Mouse (Mus musculus) neural tube, embryonic 13.5 days (tissue): ENCODE measurements around the gene Rrp15. TPM values are rescaled to one million over a fixed set of nuclear protein-coding genes. Genes with fewer than 3 reads are reported as not detected.

Experiments
- ATAC-seq: fragments of 200-750 bp; cut with Nextera tagmentation; 2 replicates; pipeline ENCODE4 v1.8.0; 2017; ENCODE audit warnings: low read depth, mild to moderate bottlenecking, moderate TSS enrichment, moderate library complexity
- H3K27ac ChIP-seq: fragments of 300-500 bp; sonication (generic); replicated peaks from 2 replicates; pipeline ENCODE4 v1.5.1; 2015; ENCODE audit warnings: moderate library complexity, mild to moderate bottlenecking, inconsistent platforms
- H3K27me3 ChIP-seq: fragments of 300-500 bp; sonication (generic); 2 replicates; pipeline ENCODE4 v1.6.1; 2015; ENCODE audit warnings: mild to moderate bottlenecking, inconsistent platforms
- H3K36me3 ChIP-seq: fragments of 300-500 bp; sonication (generic); 2 replicates; pipeline ENCODE4 v1.6.1; 2015; ENCODE audit warnings: mild to moderate bottlenecking, inconsistent platforms
- H3K4me1 ChIP-seq: fragments of 300-500 bp; sonication (generic); replicated peaks from 2 replicates; pipeline ENCODE4 v1.6.1; 2015; ENCODE audit warnings: inconsistent platforms
- H3K4me2 ChIP-seq: fragments of 300-500 bp; sonication (generic); 2 replicates; pipeline ENCODE4 v1.6.1; 2015; ENCODE audit warnings: inconsistent platforms, mild to moderate bottlenecking, moderate library complexity
- H3K4me3 ChIP-seq: fragments of 300-500 bp; sonication (generic); 2 replicates; pipeline ENCODE4 v1.5.1; 2015; ENCODE audit warnings: mild to moderate bottlenecking, inconsistent platforms
- H3K9ac ChIP-seq: fragments of 300-500 bp; sonication (generic); 2 replicates; pipeline ENCODE4 v1.6.1; 2015; ENCODE audit warnings: moderate library complexity, mild to moderate bottlenecking, inconsistent platforms
- H3K9me3 ChIP-seq: fragments of 300-500 bp; sonication (generic); 2 replicates; pipeline ENCODE4 v1.6.1; 2016; ENCODE audit warnings: inconsistent platforms
- WGBS: fragments of 180-500 bp; shearing (Covaris S2); methylation state at CpG from one replicate; pipeline ENCODE4 v1.1.7; 2015; 5-methylcytosine and 5-hydroxymethylcytosine counted together
- polyA plus RNA-seq: library from polyadenylated mRNA; unstranded; fragments of >200 nt; fragmentation: Nextera tagmentation; extraction: Ambion mirVana; gene quantifications from 2 replicates; pipeline ENCODE4 v1.2.1, GENCODE M21; 2015

The Rrp15 gene
- polyA plus RNA-seq, 1 experiment from 2014 or later = 36.2 TPM

DNA sequence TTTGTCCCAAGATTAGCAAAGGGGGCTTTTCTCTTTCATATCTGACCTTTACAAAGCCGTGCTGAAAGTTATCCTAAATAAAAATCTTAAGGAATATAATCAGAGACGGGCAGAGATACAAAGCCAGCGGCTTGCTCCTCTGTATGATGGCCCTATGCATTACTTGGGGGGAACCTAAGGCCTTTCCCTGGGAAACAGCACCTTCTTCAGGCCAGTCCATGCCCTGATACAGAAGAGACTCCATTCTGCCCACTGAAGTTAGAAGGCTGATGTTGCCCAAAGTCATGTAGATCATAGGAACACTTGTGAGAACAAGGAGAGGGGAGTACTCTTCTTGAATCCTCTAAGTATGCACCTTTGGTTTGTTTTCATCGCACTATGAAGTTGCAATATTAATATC lies 56.8 kb downstream of the Rrp15 start:
- Histone ChIP-seq H3K4me3 (no peak overlapping the region), H3K36me3 (no peaks in the 10 kb centered on the region), H3K9ac (no peak overlapping the region), H3K27ac (no peak overlapping the region), H3K27me3 (no peaks in the 10 kb centered on the region), H3K9me3 (no peaks in the 10 kb centered on the region), H3K4me2 (no peak overlapping the region), H3K4me1 (0 out of 2 replicates have a peak, but pooled peaks cover 2% of the 10 kb centered on the region)
- ATAC-seq = no peak
- 93% methylated on average over 4 of the region's 4 CpGs for WGBS

DNA sequence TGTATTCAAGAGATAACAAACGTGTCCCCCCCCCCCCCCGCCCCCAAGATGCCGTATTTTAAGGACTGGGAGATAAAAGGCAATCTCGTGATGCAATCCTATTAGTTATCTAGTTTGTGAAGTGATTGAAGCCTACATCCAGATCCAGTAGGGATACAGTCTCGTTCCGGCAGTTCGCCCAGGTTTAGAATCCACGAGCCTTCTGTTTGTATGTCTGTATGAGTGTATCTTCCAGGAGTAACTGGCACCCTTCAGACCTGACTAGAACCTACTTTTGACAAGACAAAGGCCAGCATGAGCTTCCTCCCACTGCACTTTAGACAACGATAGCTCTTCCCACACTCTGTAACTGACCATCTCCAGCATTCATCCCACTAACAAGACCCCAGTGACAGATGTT lies 57.5 kb downstream of the Rrp15 start:
- Histone ChIP-seq H3K27ac (no peak overlapping the region), H3K4me1 (0 out of 2 replicates have a peak, but pooled peaks cover 6% of the 10 kb centered on the region), H3K9me3 (no peaks in the 10 kb centered on the region), H3K36me3 (no peaks in the 10 kb centered on the region), H3K4me2 (no peak overlapping the region), H3K4me3 (no peak overlapping the region), H3K27me3 (no peaks in the 10 kb centered on the region), H3K9ac (no peak overlapping the region)
- WGBS = 86% methylated on average over 9 of the region's 9 CpGs
- no peak for ATAC-seq

DNA sequence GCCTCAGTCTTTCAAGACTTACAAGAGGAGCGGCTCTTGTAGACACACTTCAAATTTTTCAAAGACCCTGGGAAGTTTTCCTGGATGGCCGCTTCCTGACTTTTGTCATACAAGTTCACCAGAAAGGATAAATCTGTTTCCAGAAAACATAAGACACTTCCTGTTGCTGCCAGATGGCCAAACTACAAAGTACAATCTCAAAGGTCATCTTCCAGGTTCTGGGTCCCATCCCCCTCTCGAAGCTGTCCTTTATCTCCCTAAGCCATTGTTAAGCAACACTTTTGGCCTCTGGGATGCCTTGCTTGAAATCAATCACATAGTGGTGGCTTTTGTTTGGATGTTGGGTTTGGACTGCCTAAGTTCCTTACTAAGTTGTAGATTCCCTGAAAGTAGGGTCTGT lies 65.1 kb downstream of the Rrp15 start:
- no peak overlapping the region for H3K9ac ChIP-seq
- no peak overlapping the region for H3K4me3 ChIP-seq
- no peak for ATAC-seq
- no peaks in the 10 kb centered on the region for H3K36me3 ChIP-seq
- no peak overlapping the region for H3K27ac ChIP-seq
- no peaks in the 10 kb centered on the region for H3K27me3 ChIP-seq
- WGBS = 79% methylated on average over 3 of the region's 3 CpGs
- H3K4me2 ChIP-seq = no peak overlapping the region
- H3K4me1 ChIP-seq = peaks cover 25% of the 10 kb centered on the region
- no peaks in the 10 kb centered on the region for H3K9me3 ChIP-seq

DNA sequence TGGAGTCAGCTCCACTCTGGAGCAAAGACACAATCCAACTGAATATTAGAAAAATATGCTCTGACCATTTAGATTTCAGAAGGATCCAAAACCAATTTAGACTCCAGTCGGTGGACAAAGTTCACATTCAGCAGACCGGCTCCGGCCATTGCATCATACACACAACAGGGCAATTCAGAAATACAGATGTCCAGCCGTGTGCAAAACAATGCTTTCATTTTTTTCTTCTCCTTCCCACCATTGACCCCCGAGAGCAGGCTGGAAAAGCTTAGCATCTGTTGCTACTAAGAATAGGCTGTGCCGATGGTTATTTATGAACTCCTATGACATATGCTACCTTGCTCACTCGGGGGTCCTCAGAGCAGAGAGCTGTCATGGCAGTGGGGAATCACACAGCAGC lies 66.6 kb downstream of the Rrp15 start:
- WGBS = 29% methylated on average over 7 of the region's 7 CpGs
- Histone ChIP-seq H3K9ac (no peak overlapping the region), H3K9me3 (no peaks in the 10 kb centered on the region), H3K36me3 (no peaks in the 10 kb centered on the region), H3K27me3 (no peaks in the 10 kb centered on the region), H3K4me1 (peaks cover 25% of the 10 kb centered on the region), H3K4me2 (no peak overlapping the region), H3K4me3 (no peak overlapping the region), H3K27ac (no peak overlapping the region)
- no peak for ATAC-seq

DNA sequence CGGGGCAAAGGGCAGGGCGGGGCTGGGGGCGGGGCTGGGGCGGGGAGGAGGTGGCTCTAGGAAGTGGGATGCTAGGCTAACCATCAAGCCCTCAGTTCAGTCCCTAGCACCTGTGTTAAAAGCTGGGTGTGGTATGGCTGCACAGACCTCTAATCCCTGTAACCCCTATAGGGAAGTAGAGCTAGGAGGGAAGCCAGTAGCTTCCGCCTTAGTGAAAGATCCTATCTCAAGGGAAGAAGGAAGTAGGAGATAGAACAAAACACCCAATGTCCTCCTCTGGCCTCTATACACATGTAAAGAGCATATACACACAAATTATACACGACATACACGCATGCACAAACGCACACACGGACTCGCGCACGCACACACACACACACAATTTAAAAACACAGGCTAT lies 71.5 kb downstream of the Rrp15 start:
- H3K27me3 ChIP-seq = no peaks in the 10 kb centered on the region
- no peak for ATAC-seq
- H3K4me2 ChIP-seq = no peak overlapping the region
- peaks cover 31% of the 10 kb centered on the region for H3K4me1 ChIP-seq
- H3K27ac ChIP-seq = no peak overlapping the region
- no peaks in the 10 kb centered on the region for H3K36me3 ChIP-seq
- no peaks in the 10 kb centered on the region for H3K9me3 ChIP-seq
- 85% methylated on average over 12 of the region's 12 CpGs for WGBS
- no peak overlapping the region for H3K4me3 ChIP-seq
- no peak overlapping the region for H3K9ac ChIP-seq

DNA sequence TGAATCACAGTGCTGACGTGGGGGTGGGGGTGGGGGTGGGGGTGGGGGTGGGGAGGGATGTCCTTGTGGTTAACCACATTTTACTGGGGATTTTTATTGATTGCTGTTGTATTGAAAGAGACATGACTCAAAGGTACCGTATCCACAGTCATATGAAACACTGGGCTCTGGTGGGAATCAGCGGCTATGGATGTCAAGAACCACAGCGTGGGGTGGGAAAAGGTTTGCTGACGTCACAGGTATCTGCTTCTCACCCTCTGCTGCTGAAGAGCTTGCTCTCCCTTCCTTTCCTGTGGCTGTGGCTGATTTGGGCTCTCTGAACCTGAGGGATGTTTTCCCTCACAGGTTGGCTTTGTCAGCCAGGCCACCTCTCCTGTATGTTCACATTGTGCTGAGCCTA lies 73.0 kb downstream of the Rrp15 start:
- Histone ChIP-seq H3K36me3 (no peaks in the 10 kb centered on the region), H3K9me3 (no peaks in the 10 kb centered on the region), H3K27ac (no peak overlapping the region), H3K4me1 (peaks cover 30% of the 10 kb centered on the region), H3K4me2 (no peak overlapping the region), H3K9ac (no peak overlapping the region), H3K27me3 (no peaks in the 10 kb centered on the region), H3K4me3 (no peak overlapping the region)
- no peak for ATAC-seq
- 65% methylated on average over 5 of the region's 5 CpGs for WGBS

DNA sequence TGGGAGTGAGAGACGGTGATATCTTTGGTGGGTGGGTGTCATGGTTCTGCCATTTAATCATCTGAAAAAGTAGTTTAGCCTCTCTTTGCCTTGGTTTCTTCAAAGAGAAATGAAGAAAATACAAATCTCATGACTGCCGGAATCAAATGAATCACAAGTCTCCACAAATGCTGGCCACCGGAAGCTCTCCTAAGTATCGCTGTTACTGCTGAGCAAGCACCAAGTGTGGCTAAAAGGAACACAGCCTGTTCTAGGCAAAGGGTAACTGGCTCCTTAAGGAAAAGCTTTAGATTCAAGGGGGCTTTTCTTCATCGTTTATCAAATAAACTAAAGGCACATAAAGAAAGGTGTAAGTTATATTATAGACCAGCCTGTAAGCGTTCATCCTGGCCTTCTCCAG lies 73.9 kb downstream of the Rrp15 start:
- Histone ChIP-seq H3K36me3 (no peaks in the 10 kb centered on the region), H3K27me3 (no peaks in the 10 kb centered on the region), H3K9me3 (no peaks in the 10 kb centered on the region), H3K4me3 (no peak overlapping the region), H3K9ac (no peak overlapping the region), H3K4me2 (no peak overlapping the region), H3K27ac (no peak overlapping the region), H3K4me1 (peaks cover 25% of the 10 kb centered on the region)
- no peak for ATAC-seq
- WGBS = 75% methylated on average over 6 of the region's 6 CpGs

DNA sequence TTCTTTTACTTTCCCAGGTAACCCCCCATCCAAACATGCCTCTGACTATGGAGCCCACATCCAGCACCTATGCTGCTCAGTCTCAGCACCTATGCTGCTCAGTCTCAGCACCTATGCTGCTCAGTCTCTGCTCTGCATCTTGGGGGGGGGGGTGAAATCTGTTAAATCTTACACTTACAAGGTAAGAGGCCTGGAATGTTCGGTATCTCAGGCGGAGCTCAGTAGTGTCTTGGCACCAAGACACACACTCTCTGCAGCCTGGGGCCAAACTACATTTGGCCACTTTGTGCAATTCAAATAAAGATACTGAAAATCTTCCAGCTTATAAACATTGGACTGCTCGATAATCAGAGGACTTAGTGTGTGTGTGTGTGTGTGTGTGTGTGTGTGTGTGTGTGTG lies 74.5 kb downstream of the Rrp15 start:
- H3K4me1 ChIP-seq = peaks cover 20% of the 10 kb centered on the region
- WGBS = 88% methylated on average over 3 of the region's 3 CpGs
- H3K27ac ChIP-seq = no peak overlapping the region
- H3K36me3 ChIP-seq = no peaks in the 10 kb centered on the region
- ATAC-seq = no peak
- H3K27me3 ChIP-seq = no peaks in the 10 kb centered on the region
- H3K4me2 ChIP-seq = no peak overlapping the region
- no peaks in the 10 kb centered on the region for H3K9me3 ChIP-seq
- no peak overlapping the region for H3K9ac ChIP-seq
- no peak overlapping the region for H3K4me3 ChIP-seq

DNA sequence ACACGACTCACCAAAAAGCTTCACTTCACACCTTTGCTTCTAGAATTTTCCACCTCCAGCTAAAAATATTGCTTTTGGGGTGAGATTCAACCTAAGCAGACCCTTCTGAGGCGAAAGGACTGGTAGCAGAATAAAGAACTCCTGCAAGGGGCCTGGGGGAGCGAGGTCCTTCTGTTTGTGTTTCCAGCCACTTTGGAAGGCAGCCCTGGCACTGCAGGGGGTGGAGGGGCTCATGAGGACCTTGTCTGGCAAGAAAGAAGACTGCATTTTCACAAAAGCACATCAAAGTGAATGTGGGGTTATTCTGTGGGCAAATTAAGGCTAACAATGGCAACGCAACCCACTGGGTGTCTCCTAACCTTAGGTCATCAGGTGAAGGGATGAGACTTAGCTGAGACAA lies 76.0 kb downstream of the Rrp15 start:
- no peak overlapping the region for H3K27ac ChIP-seq
- ATAC-seq = no peak
- H3K4me1 ChIP-seq = peaks cover 20% of the 10 kb centered on the region
- H3K4me3 ChIP-seq = no peak overlapping the region
- no peaks in the 10 kb centered on the region for H3K9me3 ChIP-seq
- H3K27me3 ChIP-seq = no peaks in the 10 kb centered on the region
- H3K9ac ChIP-seq = no peak overlapping the region
- 54% methylated on average over 4 of the region's 4 CpGs for WGBS
- no peaks in the 10 kb centered on the region for H3K36me3 ChIP-seq
- H3K4me2 ChIP-seq = no peak overlapping the region

Other genes with a start within 250 kb of the Rrp15 start
- 24.0 and 33.0 TPM in 2 replicates for gene Tgfb2, start 43.4 kb downstream of the Rrp15 start, polyA plus RNA-seq
- gene D1Pas1, start 218.1 kb upstream of the Rrp15 start, polyA plus RNA-seq = 0.20 TPM in 1 of 2 replicates, not detected in the other